Mouse (Mus musculus) brain, embryonic 14.5 days (tissue): ENCODE measurements around the gene Ing4.

Source experiments
- CTCF ChIP-seq: fragments of 200-500 bp; IDR thresholded peaks from 2 replicates; pipeline ENCODE4 v1.5.1; 2012; ENCODE audit warnings: inconsistent platforms, mild to moderate bottlenecking, moderate library complexity, borderline replicate concordance; ENCODE audit not compliant: insufficient read depth, insufficient read length; ENCODE audit errors: extremely low read depth
- POLR2A ChIP-seq: fragments of 200-500 bp; IDR thresholded peaks from 2 replicates; pipeline ENCODE4 v1.6.1; 2012; ENCODE audit warnings: mild to moderate bottlenecking, inconsistent platforms, borderline replicate concordance; ENCODE audit not compliant: poor library complexity, insufficient read depth, insufficient read length, severe bottlenecking; ENCODE audit errors: extremely low read depth

- TF ChIP-seq CTCF (no peak), POLR2A (0 out of 2 replicates have a peak, but pooled peaks have one; percentile 26)
Measured at GRCm38 (mm10) chr6:125008586-125009128, 30.9 kb upstream of the Ing4 start.
